ENCODE assay signal across 12 mouse cellular contexts in the genomic region with DNA sequence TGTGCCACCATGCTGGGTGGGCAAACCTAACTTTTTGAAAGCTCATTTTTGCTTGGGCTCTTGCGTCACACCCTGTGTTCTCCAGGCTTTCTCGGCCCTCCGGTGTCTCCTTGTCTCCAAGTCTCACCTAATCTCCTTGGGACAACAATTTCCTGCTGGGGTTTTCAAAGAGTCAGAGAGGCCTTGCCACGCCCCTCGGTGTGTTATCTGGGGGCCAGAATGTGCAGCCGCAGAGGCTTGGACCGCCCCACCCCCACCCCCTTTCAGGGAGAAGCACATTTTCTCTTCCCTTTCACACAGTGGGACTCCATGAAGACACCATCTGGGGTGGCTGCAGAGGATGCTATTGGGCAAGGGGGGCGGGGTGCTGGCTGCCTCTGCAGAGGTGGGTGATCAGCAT.
A peak's percentile ranks its signal among the peaks of the same experiment; 100 is the strongest.
DNase-seq lines count a peak whose midpoint lies in the region; ATAC-seq and TF ChIP-seq lines count a peak whose summit lies in the region.
"Had no signal": no experiment of that assay in that cellular context is flagged by ENCODE, and none has a peak within 500 bp of the region (broad histone marks: within the 10 kb centered on the region; RNA-seq: fewer than 3 reads in every experiment).

No protein-coding gene starts in this region.

- 5% methylated on average over 8 of the region's 8 CpGs for WGBS in heart, embryonic 12.5 days
- 5% methylated on average over 8 of the region's 8 CpGs for WGBS in liver, postnatal 0 days (ENCODE audit: insufficient replicate concordance)
- 4% methylated on average over 8 of the region's 8 CpGs for WGBS in midbrain, embryonic 13.5 days

- peak overlapping the region; percentile 20 for H3K9ac ChIP-seq in heart, embryonic 12.5 days
- peak overlapping the region; percentile 43 for H3K9ac ChIP-seq in liver, postnatal 0 days (replicated peaks)
- no peak overlapping the region for H3K9ac ChIP-seq in midbrain, embryonic 13.5 days (replicated peaks)
- H3K9ac ChIP-seq: hindbrain, embryonic 13.5 days had no signal

- H3K36me3 ChIP-seq in heart, embryonic 12.5 days, result no peaks in the 10 kb centered on the region
- H3K36me3 ChIP-seq in liver, postnatal 0 days (replicated peaks; ENCODE audit: insufficient read depth, low read length), result no peaks in the 10 kb centered on the region
- no peaks in the 10 kb centered on the region for H3K36me3 ChIP-seq in midbrain, embryonic 13.5 days
- H3K36me3 ChIP-seq: hindbrain, embryonic 13.5 days had no signal

- peaks cover 28% of the 10 kb centered on the region for H3K4me1 ChIP-seq in heart, embryonic 12.5 days (replicated peaks)
- peaks cover 63% of the 10 kb centered on the region for H3K4me1 ChIP-seq in liver, postnatal 0 days (ENCODE audit: insufficient read depth)
- peaks cover 8% of the 10 kb centered on the region; the same call in 1 of the 2 replicates for H3K4me1 ChIP-seq in midbrain, embryonic 13.5 days (replicated peaks)

- peak overlapping the region; percentile 34; the same call in 1 of the 2 replicates for H3K27ac ChIP-seq in heart, embryonic 12.5 days (ENCODE audit: poor library complexity, severe bottlenecking)
- peak overlapping the region; percentile 86 for H3K27ac ChIP-seq in liver, postnatal 0 days (ENCODE audit: low read depth)
- H3K27ac ChIP-seq in midbrain, embryonic 13.5 days, result no peak overlapping the region
- H3K27ac ChIP-seq: hindbrain, embryonic 13.5 days; macrophage had no signal

- no peaks in the 10 kb centered on the region for H3K27me3 ChIP-seq in heart, embryonic 12.5 days (replicated peaks)
- no peaks in the 10 kb centered on the region for H3K27me3 ChIP-seq in liver, postnatal 0 days (ENCODE audit: insufficient read depth, low read length)
- H3K27me3 ChIP-seq in midbrain, embryonic 13.5 days, result no peaks in the 10 kb centered on the region
- H3K27me3 ChIP-seq: hindbrain, embryonic 13.5 days had no signal

- H3K9me3 ChIP-seq in heart, embryonic 12.5 days (replicated peaks), result no peaks in the 10 kb centered on the region
- H3K9me3 ChIP-seq in liver, postnatal 0 days (ENCODE audit: low read length), result no peaks in the 10 kb centered on the region
- H3K9me3 ChIP-seq in midbrain, embryonic 13.5 days, result no peaks in the 10 kb centered on the region
- H3K9me3 ChIP-seq: hindbrain, embryonic 13.5 days had no signal

- DNase-seq in heart, adult 8-10 months (ENCODE audit: low spot score), result peak; percentile 28
- no peak for DNase-seq in heart, postnatal 10 days
- DNase-seq in MEL-GATA-1-ER (ENCODE audit: extremely low read depth, low read depth), result peak; percentile 98
- peak; percentile 92 for DNase-seq in liver, postnatal 0 days
- no peak for DNase-seq in layer of hippocampus, adult 18-20 months (ENCODE audit: low spot score in 2 of 2)
- DNase-seq in adrenal gland, adult 2 months, result no peak
- DNase-seq: cerebellum, postnatal 36 days; right cerebral cortex, adult 18-20 months had no signal

- intact Hi-C loops in heart, postnatal 10 days (cut with DNase I), result loop anchor here (5.0 kb wide), 1 partner anchor 79 kb away; a partner anchor contains a TSS

- peak overlapping the region; percentile 52 for H3K4me2 ChIP-seq in heart, embryonic 12.5 days
- H3K4me2 ChIP-seq in liver, postnatal 0 days (ENCODE audit: low read depth, low read length), result peak overlapping the region; percentile 70
- no peak overlapping the region for H3K4me2 ChIP-seq in midbrain, embryonic 13.5 days (replicated peaks)
- H3K4me2 ChIP-seq: hindbrain, embryonic 13.5 days had no signal

- TF ChIP-seq CTCF in liver, postnatal 0 days (IDR thresholded peaks at IDR 0.05; ENCODE audit: low read depth), result no peak

- peak; percentile 83 for ATAC-seq in heart, embryonic 12.5 days (ENCODE audit: insufficient number of reproducible peaks, low FRiP score)
- peak; percentile 83 for ATAC-seq in liver, postnatal 0 days
- no peak for ATAC-seq in midbrain, embryonic 13.5 days

- H3K4me3 ChIP-seq in heart, embryonic 12.5 days, result no peak overlapping the region; the same call in 1 of the 2 replicates
- H3K4me3 ChIP-seq in liver, postnatal 0 days (ENCODE audit: low read depth, low read length), result peak overlapping the region; percentile 17; the same call in 1 of the 2 replicates
- H3K4me3 ChIP-seq in midbrain, embryonic 13.5 days (replicated peaks), result no peak overlapping the region
- H3K4me3 ChIP-seq: hindbrain, embryonic 13.5 days had no signal

- peak; percentile 97 for TF ChIP-seq EP300 in liver, postnatal 0 days (IDR thresholded peaks at IDR 0.05; ENCODE audit: low read depth)

Comparison
In these comparisons a context has a peak if more than half of its experiments do, and no peak if none do; other contexts are left out.
1. DNase-seq: peak in heart, adult 8-10 months (single experiment), MEL-GATA-1-ER (single experiment) and liver, postnatal 0 days (single experiment); none in heart, postnatal 10 days (0 of 2), layer of hippocampus, adult 18-20 months (0 of 2) and adrenal gland, adult 2 months (single experiment).